Mouse (Mus musculus): ENCODE measurements around the gene Gemin8.

Gemin8 gene

DNA sequence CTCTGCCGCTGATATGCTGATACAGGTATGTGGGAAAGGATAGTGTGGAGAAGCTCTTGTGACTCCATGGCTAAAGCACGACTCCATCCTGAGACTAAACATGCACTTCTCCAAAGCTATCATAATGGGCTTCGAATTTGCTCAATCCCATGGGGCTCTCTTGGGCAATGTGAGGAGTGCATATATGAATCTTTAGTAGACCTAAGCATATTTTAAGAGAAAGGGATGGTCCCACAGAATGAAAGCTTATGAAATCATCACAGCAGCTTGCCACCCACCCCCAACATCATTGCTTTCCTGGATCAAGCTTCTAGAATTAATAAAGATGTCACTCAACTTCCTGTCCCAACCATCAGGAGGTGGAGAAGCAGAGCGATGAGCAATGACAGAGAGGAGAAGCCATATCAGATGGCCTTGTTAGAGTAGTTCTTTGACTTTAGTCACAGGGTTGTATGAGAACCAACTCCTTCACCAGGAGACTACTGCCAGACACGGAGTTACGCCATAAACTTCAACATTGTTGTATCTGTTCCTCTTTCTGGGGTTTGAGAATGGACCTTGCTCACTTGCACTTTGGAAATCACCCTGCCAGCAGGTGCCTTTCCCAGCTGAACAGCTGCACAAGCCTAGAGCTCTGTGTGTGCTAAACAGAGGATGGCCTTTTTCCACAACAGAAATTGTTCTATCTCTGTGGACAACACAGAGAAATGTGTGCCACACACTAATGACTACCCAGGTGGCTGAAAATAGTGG, 60.4 kb downstream of the Gemin8 start:
- DNase-seq (ENCODE audit: low spot score), result no peak

DNA sequence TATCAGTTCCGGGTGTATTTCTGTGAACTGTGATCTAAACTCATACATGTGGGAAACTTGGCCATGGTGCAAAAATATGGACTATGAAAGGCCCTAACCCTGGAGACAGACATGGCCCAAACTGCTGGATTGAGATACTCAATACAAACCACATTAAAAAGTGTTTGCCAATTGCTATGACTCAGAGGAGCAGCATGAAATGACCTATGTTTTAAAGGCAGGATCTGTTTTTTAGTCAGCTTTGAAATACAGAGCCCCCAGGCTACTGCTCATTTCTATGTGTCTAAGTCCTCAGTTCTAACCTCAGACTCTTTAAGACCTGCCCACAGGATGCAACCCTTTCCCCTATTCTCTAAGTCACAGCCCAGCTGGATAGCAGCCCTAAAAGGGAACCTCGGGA, 65.9 kb downstream of the Gemin8 start:
- DNase-seq (ENCODE audit: low spot score), result no peak

DNA sequence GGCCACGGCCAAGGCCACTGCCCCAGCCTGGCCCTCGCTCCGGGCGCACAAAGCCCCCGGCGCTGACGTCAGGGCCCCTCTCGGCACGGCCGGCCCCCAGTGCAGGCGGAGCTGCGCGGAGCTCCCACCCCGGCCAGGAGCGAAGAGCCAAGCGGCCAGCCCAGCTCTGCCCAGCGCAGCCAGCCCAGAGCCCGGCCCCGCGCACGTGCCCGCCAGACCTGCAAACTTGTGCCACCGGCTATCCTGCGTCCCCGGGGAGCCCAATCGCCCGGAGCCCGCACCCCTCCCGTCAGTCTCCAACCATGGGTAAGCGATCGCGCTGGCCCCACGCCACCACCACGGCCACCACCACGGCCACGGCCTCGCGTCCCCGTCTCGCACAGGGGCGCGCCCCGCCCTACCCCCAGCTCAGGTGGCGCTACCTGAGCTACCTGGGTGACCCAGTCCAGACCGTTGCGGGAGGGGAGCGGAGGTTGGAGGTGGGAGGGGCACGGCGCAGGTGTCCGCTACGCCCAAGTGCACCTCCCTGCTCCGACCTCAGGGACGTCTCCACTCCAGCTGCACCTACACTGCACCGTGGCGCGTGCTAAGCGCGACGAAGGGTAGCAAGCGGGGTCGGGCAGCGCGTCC, 68.7 kb downstream of the Gemin8 start, which contains the start of gene Gpm6b:
TSS of gene Gpm6b (plus strand) at position 81 of the 630 bp plus-strand sequence.
- no peak for DNase-seq (ENCODE audit: low spot score)

DNA sequence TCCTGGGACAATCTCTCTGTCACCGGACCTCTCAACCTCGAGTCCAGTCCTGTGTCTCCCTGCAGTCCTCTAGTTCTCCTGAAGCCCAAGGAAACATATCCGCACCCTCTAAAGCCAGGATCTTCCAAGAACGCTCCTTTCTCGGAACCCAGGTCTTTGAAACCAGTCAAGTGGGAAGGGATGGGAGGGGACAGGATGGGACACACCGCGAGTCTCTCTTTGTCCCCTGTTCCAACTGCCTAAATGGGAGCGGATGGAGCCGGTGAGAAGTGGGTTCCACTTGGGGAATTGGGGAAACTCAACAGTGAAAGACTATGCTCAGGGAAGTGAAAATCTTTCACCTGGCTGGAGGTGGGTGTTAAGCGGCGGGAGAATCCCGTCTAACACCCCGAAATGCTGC, 69.3 kb downstream of the Gemin8 start:
- no peak for DNase-seq (ENCODE audit: low spot score)

Data from T-cell, adult 2 months (primary cell).